In the genomic region with DNA sequence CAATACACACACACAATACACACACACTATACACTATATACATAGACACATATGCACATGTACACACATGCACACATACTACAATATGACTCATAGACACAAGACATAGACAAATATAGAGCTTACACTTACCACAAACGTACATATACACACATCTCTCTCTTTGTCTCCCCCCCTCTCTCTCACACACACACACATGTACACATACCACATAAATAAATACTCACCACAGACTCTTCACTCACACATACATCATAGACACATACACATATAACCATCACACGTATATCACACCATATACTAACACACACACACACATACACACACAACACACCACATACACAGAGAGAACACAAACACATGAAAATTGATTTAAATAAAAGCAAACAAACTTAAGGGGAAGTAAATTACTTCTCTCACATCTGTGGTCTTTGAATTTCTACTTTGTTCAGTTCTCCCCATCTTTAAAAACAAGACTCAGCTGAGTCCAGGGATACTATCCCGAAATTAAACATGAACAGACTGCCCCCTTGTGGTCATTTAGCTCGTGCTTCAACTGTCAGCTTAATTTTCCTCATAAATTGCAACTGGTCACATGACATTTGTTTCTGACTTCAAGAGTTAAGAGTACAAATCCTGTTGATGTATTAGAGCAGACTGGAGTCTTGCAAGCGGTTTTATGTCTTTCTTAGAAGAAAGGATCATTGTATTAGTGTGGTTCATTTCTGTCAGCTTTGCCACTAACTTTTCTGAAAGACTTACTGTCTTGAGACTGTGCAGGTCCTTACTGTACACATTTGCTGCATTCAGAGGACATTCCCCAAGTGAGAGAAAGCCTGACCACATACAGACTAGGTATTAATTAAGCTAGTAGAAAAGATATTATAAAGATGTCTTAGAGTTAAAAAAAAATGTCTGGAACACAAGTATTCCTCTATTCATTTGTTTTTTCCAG, we compare ENCODE assay signal across 8 mouse cellular contexts. TPM values are rescaled to one million over a fixed set of nuclear protein-coding genes. Genes with fewer than 3 reads are reported as not detected.
A peak's percentile ranks its signal among the peaks of the same experiment; 100 is the strongest.
DNase-seq lines count a peak whose midpoint lies in the region; ATAC-seq and TF ChIP-seq lines count a peak whose summit lies in the region.

No protein-coding gene starts in this region.

- no peak overlapping the region for H3K4me3 ChIP-seq in embryonic fibroblast, embryonic 13.5 days (ENCODE audit: insufficient read depth, low read length)
- no peak overlapping the region for H3K4me3 ChIP-seq in heart, embryonic 10.5 days
- no peak overlapping the region for H3K4me3 ChIP-seq in limb, embryonic 15.5 days
- H3K4me3 ChIP-seq in neural tube, embryonic 11.5 days (ENCODE audit: low read depth, low read length), result no peak overlapping the region

- H3K27me3 ChIP-seq in heart, embryonic 10.5 days (ENCODE audit: insufficient read depth, poor library complexity, severe bottlenecking), result no peaks in the 10 kb centered on the region
- no peaks in the 10 kb centered on the region for H3K27me3 ChIP-seq in limb, embryonic 15.5 days
- H3K27me3 ChIP-seq in neural tube, embryonic 11.5 days (ENCODE audit: control insufficient read depth, insufficient read depth, low read length), result no peaks in the 10 kb centered on the region

- DNase-seq in A20 (ENCODE audit: low read depth, low spot score), result peak; percentile 18
- peak; percentile 5 to 40 for DNase-seq in adrenal gland, postnatal 4 days (ENCODE audit: low spot score in 2 of 2)
- DNase-seq in heart, embryonic 10.5 days (ENCODE audit: low spot score), result peak; percentile 74
- peak; percentile 85 for DNase-seq in kidney, postnatal 10 days
- peak; percentile 76 for DNase-seq in neural tube, embryonic 11.5 days (ENCODE audit: low spot score)
- peak; percentile 36 for DNase-seq in yolk sac, embryonic 10.5 days (ENCODE audit: low spot score)

- 37% methylated on average over 5 of the region's 5 CpGs for WGBS in heart, embryonic 10.5 days
- 32% methylated on average over 5 of the region's 5 CpGs for WGBS in limb, embryonic 15.5 days
- WGBS in neural tube, embryonic 11.5 days, result 34% methylated on average over 5 of the region's 5 CpGs

- no peak overlapping the region for H3K27ac ChIP-seq in embryonic fibroblast, embryonic 13.5 days (ENCODE audit: insufficient read depth, low read length)
- H3K27ac ChIP-seq in heart, embryonic 10.5 days, result no peak overlapping the region
- H3K27ac ChIP-seq in limb, embryonic 15.5 days, result no peak overlapping the region
- H3K27ac ChIP-seq in neural tube, embryonic 11.5 days (ENCODE audit: low read depth, low read length), result no peak overlapping the region

- no peak for TF ChIP-seq POLR2A in embryonic fibroblast, embryonic 13.5 days (IDR thresholded peaks at IDR 0.05; ENCODE audit: low read depth, low read length)

- 0 out of 2 replicates have a peak, but pooled peaks have one; percentile 8 for TF ChIP-seq CTCF in embryonic fibroblast, embryonic 13.5 days (IDR thresholded peaks at IDR 0.05; ENCODE audit: borderline replicate concordance, insufficient read depth, low read length)

- no peak overlapping the region for H3K4me2 ChIP-seq in limb, embryonic 15.5 days
- H3K4me2 ChIP-seq in neural tube, embryonic 11.5 days (ENCODE audit: low read depth), result no peak overlapping the region

- H3K9me3 ChIP-seq in heart, embryonic 10.5 days, result no peaks in the 10 kb centered on the region
- no peaks in the 10 kb centered on the region for H3K9me3 ChIP-seq in limb, embryonic 15.5 days
- H3K9me3 ChIP-seq in neural tube, embryonic 11.5 days (ENCODE audit: control insufficient read depth, low read length), result no peaks in the 10 kb centered on the region

- peak; percentile 63; the same call in 1 of the 2 replicates for ATAC-seq in limb, embryonic 15.5 days (ENCODE audit: insufficient number of reproducible peaks, low FRiP score, low TSS enrichment, low read depth)
- peak; percentile 82 for ATAC-seq in neural tube, embryonic 11.5 days (ENCODE audit: insufficient read depth, low FRiP score, low TSS enrichment)

- H3K9ac ChIP-seq in limb, embryonic 15.5 days, result no peak overlapping the region
- H3K9ac ChIP-seq in neural tube, embryonic 11.5 days (ENCODE audit: low read length), result no peak overlapping the region

- H3K4me1 ChIP-seq in embryonic fibroblast, embryonic 13.5 days (ENCODE audit: control insufficient read depth, insufficient read depth, low read length), result no peaks in the 10 kb centered on the region
- no peaks in the 10 kb centered on the region for H3K4me1 ChIP-seq in heart, embryonic 10.5 days
- no peaks in the 10 kb centered on the region for H3K4me1 ChIP-seq in limb, embryonic 15.5 days
- H3K4me1 ChIP-seq in neural tube, embryonic 11.5 days (ENCODE audit: control insufficient read depth, insufficient read depth, low read length), result no peaks in the 10 kb centered on the region

- no peaks in the 10 kb centered on the region for H3K36me3 ChIP-seq in heart, embryonic 10.5 days
- no peaks in the 10 kb centered on the region for H3K36me3 ChIP-seq in limb, embryonic 15.5 days
- no peaks in the 10 kb centered on the region for H3K36me3 ChIP-seq in neural tube, embryonic 11.5 days (ENCODE audit: control insufficient read depth, insufficient read depth, low read length)

RNA-seq across cellular contexts. Expression of a gene that starts 32.1 kb away (rescaled TPM):
- total RNA-seq in adrenal gland, postnatal 4 days (2021), result 10 to 100 TPM in 1 of 2 experiments, under 1 TPM in 1; 0.14 to 12.7 TPM
- polyA plus RNA-seq in embryonic fibroblast, embryonic 13.5 days (2011; ENCODE audit: insufficient read length, low read depth, missing spikeins), result not detected in 2 replicates
- polyA plus RNA-seq in heart, embryonic 10.5 days (2016; fragmentation: Nextera tagmentation; extraction: Ambion mirVana), result not detected in 2 replicates
- polyA plus RNA-seq in limb, embryonic 15.5 days (2015; fragmentation: Nextera tagmentation; extraction: Ambion mirVana), result not detected in 2 replicates
- not detected in 2 replicates for polyA plus RNA-seq in neural tube, embryonic 11.5 days (2014; fragmentation: Nextera tagmentation; extraction: Ambion mirVana)

Comparison
In these comparisons a context has a peak if more than half of its experiments do, and no peak if none do; other contexts are left out.
1. DNase-seq: peak in every context shown above with its lines; median percentile 85 in kidney, postnatal 10 days; 76 in neural tube, embryonic 11.5 days; 74 in heart, embryonic 10.5 days; 36 in yolk sac, embryonic 10.5 days; 22 in adrenal gland, postnatal 4 days; 18 in A20.